Mouse (Mus musculus): ENCODE measurements around the gene Top3a. TPM values are rescaled to one million over a fixed set of nuclear protein-coding genes. Genes with fewer than 3 reads are reported as not detected.

Gene Top3a
- polyA plus RNA-seq, 1 experiment from 2014 or later, result 6.7 TPM

DNA sequence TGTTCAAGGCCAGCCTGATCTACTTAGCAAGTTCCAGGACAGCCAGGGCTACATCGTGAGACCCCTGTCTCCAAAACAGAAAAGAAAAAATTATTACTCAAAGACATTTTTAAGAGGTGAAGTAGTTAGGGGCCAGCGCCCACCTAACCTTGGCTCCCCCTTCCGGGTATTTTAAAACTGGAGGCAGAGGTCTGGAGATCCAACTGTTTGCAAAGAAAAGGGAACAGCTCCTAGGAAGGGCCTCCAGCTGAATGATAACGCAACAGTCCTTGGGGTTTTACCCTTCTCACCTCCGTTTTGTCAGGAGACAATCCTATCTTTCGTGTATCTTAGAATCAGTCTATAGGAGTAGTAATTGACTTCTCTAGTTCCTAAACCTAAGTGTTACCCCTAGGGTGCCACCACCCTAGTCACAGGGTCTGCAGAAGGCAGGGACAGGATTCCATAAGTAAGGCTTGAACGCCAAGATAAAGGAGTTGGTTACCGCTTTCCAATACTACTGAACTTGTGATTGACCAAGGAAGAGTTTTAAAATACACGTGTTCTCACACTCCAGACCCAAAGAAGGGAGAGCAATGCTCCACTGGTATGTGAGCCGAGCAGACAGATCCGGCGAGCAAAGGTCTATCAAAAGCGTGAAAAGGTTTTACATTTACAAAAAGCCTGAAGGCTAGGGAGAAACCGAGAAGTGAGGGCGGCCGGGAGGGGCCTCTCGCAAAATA, 897 bp downstream of the Top3a start:
- H3K27me3 ChIP-seq (replicated peaks; ENCODE audit: insufficient read depth, low read length), result no peaks in the 10 kb centered on the region
- 3% methylated on average over 17 of the region's 17 CpGs for WGBS
- no peaks in the 10 kb centered on the region; the same call in 1 of the 2 replicates for H3K36me3 ChIP-seq (ENCODE audit: insufficient read depth, low read length)
- TF ChIP-seq EP300 (IDR thresholded peaks at IDR 0.05), result no peak
- no peak for TF ChIP-seq CTCF (IDR thresholded peaks at IDR 0.05)
- peak overlapping the region; percentile 68 for H3K9ac ChIP-seq (replicated peaks; ENCODE audit: low read depth)
- peak overlapping the region; percentile 70 for H3K4me2 ChIP-seq (replicated peaks; ENCODE audit: low read depth, low read length)
- peak; percentile 32 for DNase-seq (ENCODE audit: low spot score)
- peak overlapping the region; percentile 78 for H3K27ac ChIP-seq (ENCODE audit: low read length)
- H3K4me3 ChIP-seq (ENCODE audit: low read depth, low read length), result peak overlapping the region; percentile 71
- peaks cover 44% of the 10 kb centered on the region for H3K4me1 ChIP-seq (ENCODE audit: insufficient read depth, low read depth, low read length)
- no peak for ATAC-seq
- no peaks in the 10 kb centered on the region for H3K9me3 ChIP-seq (ENCODE audit: low read length)

DNA sequence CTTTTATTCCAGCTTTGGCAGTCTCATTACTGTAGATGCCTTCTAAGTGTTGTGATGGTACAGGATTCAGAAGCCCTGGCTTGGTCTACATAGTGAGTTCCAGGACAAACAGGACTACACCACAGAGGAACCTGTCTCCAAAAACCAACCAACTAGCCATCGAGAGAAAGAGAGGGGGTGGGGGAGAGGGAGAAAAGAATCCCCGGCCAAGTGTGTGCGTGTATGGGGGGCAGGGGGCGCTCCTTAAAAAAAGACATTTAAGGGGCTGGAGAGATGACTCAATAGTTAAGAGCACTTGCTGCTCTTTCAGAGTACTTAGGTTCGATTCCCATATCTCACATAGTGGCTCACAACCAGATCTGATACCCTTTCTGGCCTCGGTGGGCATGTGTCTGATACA, 1.6 kb downstream of the Top3a start:
- Histone ChIP-seq H3K27ac (ENCODE audit: low read length) (peak overlapping the region; percentile 23; the same call in 1 of the 2 replicates), H3K9ac (replicated peaks; ENCODE audit: low read depth) (peak overlapping the region; percentile 12; the same call in 1 of the 2 replicates), H3K4me3 (ENCODE audit: low read depth, low read length) (no peak overlapping the region), H3K9me3 (ENCODE audit: low read length) (no peaks in the 10 kb centered on the region), H3K27me3 (replicated peaks; ENCODE audit: insufficient read depth, low read length) (no peaks in the 10 kb centered on the region), H3K36me3 (ENCODE audit: insufficient read depth, low read length) (no peaks in the 10 kb centered on the region; the same call in 1 of the 2 replicates), H3K4me2 (replicated peaks; ENCODE audit: low read depth, low read length) (peak overlapping the region; percentile 70), H3K4me1 (ENCODE audit: insufficient read depth, low read depth, low read length) (peaks cover 37% of the 10 kb centered on the region)
- ATAC-seq (no peak), DNase-seq (ENCODE audit: low spot score) (no peak)
- TF ChIP-seq EP300 (IDR thresholded peaks at IDR 0.05), result no peak
- no peak for TF ChIP-seq CTCF (IDR thresholded peaks at IDR 0.05)
- WGBS, result 34% methylated on average over 6 of the region's 6 CpGs

- peak; percentile 33 for DNase-seq (ENCODE audit: low spot score)
- 0 out of 2 replicates have a peak overlapping the region, but pooled peaks have one; percentile 23 for H3K27ac ChIP-seq (ENCODE audit: low read length)
- no peaks in the 10 kb centered on the region for H3K27me3 ChIP-seq (replicated peaks; ENCODE audit: insufficient read depth, low read length)
- TF ChIP-seq CTCF (IDR thresholded peaks at IDR 0.05) (no peak), EP300 (IDR thresholded peaks at IDR 0.05) (no peak)
- peak overlapping the region; percentile 12; the same call in 1 of the 2 replicates for H3K9ac ChIP-seq (replicated peaks; ENCODE audit: low read depth)
- no peak overlapping the region for H3K4me3 ChIP-seq (ENCODE audit: low read depth, low read length)
- WGBS, result 28% methylated on average over 1 of the region's 1 CpGs
- no peaks in the 10 kb centered on the region for H3K9me3 ChIP-seq (ENCODE audit: low read length)
- H3K4me1 ChIP-seq (ENCODE audit: insufficient read depth, low read depth, low read length), result peaks cover 30% of the 10 kb centered on the region
- no peak overlapping the region for H3K4me2 ChIP-seq (replicated peaks; ENCODE audit: low read depth, low read length)
- no peaks in the 10 kb centered on the region for H3K36me3 ChIP-seq (ENCODE audit: insufficient read depth, low read length)
- ATAC-seq, result no peak
These were observed 2.3 kb downstream of the Top3a start for GRCm38 (mm10) chr11:60774841-60775240.

DNA sequence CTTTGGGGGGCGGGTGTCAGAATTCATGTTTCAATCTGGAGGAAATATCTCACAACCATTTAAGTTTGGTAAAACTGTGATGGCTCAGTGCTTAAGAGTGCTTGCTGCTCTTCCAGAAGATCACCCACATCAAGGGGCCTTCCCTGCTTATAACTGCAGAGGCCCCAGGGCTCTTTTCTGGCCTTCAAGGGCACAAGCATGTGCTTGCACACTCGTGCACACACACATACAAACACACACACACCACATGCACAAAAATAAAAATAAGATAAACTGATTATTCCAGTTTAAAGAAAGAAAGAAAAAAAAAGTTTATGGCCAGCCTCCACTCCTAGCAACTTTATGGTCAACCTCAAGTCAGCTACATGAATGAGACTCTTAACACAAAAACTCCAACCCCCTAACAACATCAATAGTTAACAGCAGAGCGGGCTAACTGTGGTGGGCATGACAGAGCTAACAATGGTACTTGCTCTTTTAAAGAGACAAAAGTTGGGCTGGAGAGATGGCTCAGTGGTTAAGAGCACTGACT, 2.9 kb downstream of the Top3a start:
- WGBS, result 82% methylated on average over 3 of the region's 3 CpGs
- Histone ChIP-seq H3K9ac (replicated peaks; ENCODE audit: low read depth) (no peak overlapping the region), H3K4me1 (ENCODE audit: insufficient read depth, low read depth, low read length) (peaks cover 24% of the 10 kb centered on the region), H3K27me3 (replicated peaks; ENCODE audit: insufficient read depth, low read length) (no peaks in the 10 kb centered on the region), H3K4me2 (replicated peaks; ENCODE audit: low read depth, low read length) (no peak overlapping the region), H3K27ac (ENCODE audit: low read length) (no peak overlapping the region), H3K4me3 (ENCODE audit: low read depth, low read length) (no peak overlapping the region), H3K9me3 (ENCODE audit: low read length) (no peaks in the 10 kb centered on the region), H3K36me3 (ENCODE audit: insufficient read depth, low read length) (no peaks in the 10 kb centered on the region)
- TF ChIP-seq EP300 (IDR thresholded peaks at IDR 0.05) (no peak), CTCF (IDR thresholded peaks at IDR 0.05) (no peak)
- DNase-seq (ENCODE audit: low spot score) (no peak), ATAC-seq (no peak)

- TF ChIP-seq EP300 (IDR thresholded peaks at IDR 0.05) (no peak), CTCF (IDR thresholded peaks at IDR 0.05) (no peak)
- H3K27ac ChIP-seq (ENCODE audit: low read length), result no peak overlapping the region
- WGBS, result 79% methylated on average over 4 of the region's 4 CpGs
- peaks cover 9% of the 10 kb centered on the region; the same call in 1 of the 2 replicates for H3K4me1 ChIP-seq (ENCODE audit: insufficient read depth, low read depth, low read length)
- H3K9me3 ChIP-seq (ENCODE audit: low read length), result no peaks in the 10 kb centered on the region
- H3K9ac ChIP-seq (replicated peaks; ENCODE audit: low read depth), result no peak overlapping the region
- H3K36me3 ChIP-seq (ENCODE audit: insufficient read depth, low read length), result no peaks in the 10 kb centered on the region
- H3K4me3 ChIP-seq (ENCODE audit: low read depth, low read length), result no peak overlapping the region
- no peak for DNase-seq (ENCODE audit: low spot score)
- ATAC-seq, result no peak
- no peaks in the 10 kb centered on the region for H3K27me3 ChIP-seq (replicated peaks; ENCODE audit: insufficient read depth, low read length)
- no peak overlapping the region for H3K4me2 ChIP-seq (replicated peaks; ENCODE audit: low read depth, low read length)
These were observed 5.0 kb downstream of the Top3a start for GRCm38 (mm10) chr11:60772161-60772560.

DNA sequence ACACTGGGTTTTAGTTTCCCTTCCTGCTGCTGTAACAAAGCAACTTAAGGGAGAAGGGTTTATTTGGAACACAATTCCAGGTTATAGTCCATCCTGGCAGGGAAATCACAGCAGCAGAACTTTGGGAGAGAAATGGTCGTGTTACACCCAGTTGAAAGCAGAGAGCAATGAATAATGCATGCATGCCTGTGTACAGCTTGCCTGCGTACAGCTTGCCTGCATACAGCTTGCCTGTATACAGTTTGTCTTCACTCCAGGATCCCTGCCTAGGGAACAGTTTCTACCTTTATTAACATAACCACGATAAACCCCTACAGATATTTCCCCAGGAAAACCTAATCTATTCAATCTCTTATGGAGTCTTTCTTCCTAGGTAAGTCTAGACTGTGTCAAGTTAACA, 6.4 kb downstream of the Top3a start:
- 85% methylated on average over 3 of the region's 3 CpGs for WGBS
- no peak for DNase-seq (ENCODE audit: low spot score)
- Histone ChIP-seq H3K27ac (ENCODE audit: low read length) (no peak overlapping the region), H3K27me3 (replicated peaks; ENCODE audit: insufficient read depth, low read length) (no peaks in the 10 kb centered on the region), H3K4me2 (replicated peaks; ENCODE audit: low read depth, low read length) (no peak overlapping the region), H3K9ac (replicated peaks; ENCODE audit: low read depth) (no peak overlapping the region), H3K4me3 (ENCODE audit: low read depth, low read length) (no peak overlapping the region), H3K9me3 (ENCODE audit: low read length) (no peaks in the 10 kb centered on the region), H3K4me1 (ENCODE audit: insufficient read depth, low read depth, low read length) (peaks cover 9% of the 10 kb centered on the region; the same call in 1 of the 2 replicates), H3K36me3 (ENCODE audit: insufficient read depth, low read length) (no peaks in the 10 kb centered on the region)
- TF ChIP-seq EP300 (IDR thresholded peaks at IDR 0.05) (no peak), CTCF (IDR thresholded peaks at IDR 0.05) (no peak)
- ATAC-seq, result no peak
